ENCODE assay signal across 17 mouse cellular contexts in the genomic region with DNA sequence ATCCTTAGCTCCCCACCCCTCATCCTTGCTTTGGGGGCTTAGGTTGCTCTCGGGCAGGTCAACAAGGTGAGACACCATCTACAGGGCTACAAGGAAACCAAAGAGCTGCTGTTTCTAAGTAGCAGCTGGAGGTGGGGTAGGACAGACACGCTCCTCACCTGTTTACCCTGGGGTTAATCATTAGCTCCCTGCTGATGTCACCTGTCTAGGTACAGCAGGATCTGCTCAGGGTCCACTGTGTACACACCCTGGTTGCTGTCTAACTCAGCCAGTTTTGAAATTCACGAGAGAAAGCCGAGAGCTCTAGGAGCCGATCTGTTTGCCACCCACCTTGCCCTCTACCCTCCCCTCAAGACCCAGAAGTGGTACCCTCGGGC. TPM values are rescaled to one million over a fixed set of nuclear protein-coding genes. Genes with fewer than 3 reads are reported as not detected.
A peak's percentile ranks its signal among the peaks of the same experiment; 100 is the strongest.
DNase-seq lines count a peak whose midpoint lies in the region; ATAC-seq and TF ChIP-seq lines count a peak whose summit lies in the region.
"Had no signal": no experiment of that assay in that cellular context is flagged by ENCODE, and none has a peak within 500 bp of the region (broad histone marks: within the 10 kb centered on the region; RNA-seq: fewer than 3 reads in every experiment).

No protein-coding gene starts in this region.

- ATAC-seq in intestine, embryonic 14.5 days (replicated peaks; ENCODE audit: low FRiP score, low TSS enrichment, low read depth) = peak; percentile 100
- ATAC-seq in intestine, postnatal 0 days = peak; percentile 100

- DNase-seq in intestine, embryonic 14.5 days (ENCODE audit: low spot score) = no peak
- peak; percentile 79 for DNase-seq in kidney, postnatal 14 days
- no peak for DNase-seq in right cerebral cortex, postnatal 36 days (ENCODE audit: low spot score in 2 of 2)
- no peak for DNase-seq in frontal cortex, postnatal 25 days (ENCODE audit: low spot score in 2 of 2)
- DNase-seq in layer of hippocampus, adult 9-11 months = no peak
- DNase-seq: adrenal gland, adult 8-10 months; gastrocnemius, postnatal 14 days; right cerebral cortex, adult 18-20 months; thymus, postnatal 36 days had no signal

- 70% methylated on average over 6 of the region's 6 CpGs for WGBS in intestine, embryonic 14.5 days
- WGBS in intestine, postnatal 0 days = 24% methylated on average over 6 of the region's 6 CpGs
- WGBS in small intestine, adult 2 months = 28% methylated on average over 6 of the region's 6 CpGs

- TF ChIP-seq POLR2A in small intestine, adult 2 months (IDR thresholded peaks at IDR 0.05; ENCODE audit: low read depth, low read length) = no peak

- no peak overlapping the region for H3K4me3 ChIP-seq in intestine, embryonic 14.5 days (ENCODE audit: low read depth, low read length)
- no peak overlapping the region for H3K4me3 ChIP-seq in intestine, postnatal 0 days (ENCODE audit: low read depth, low read length)
- peak overlapping the region; percentile 56 for H3K4me3 ChIP-seq in small intestine, adult 2 months (ENCODE audit: low read depth, low read length)
- H3K4me3 ChIP-seq: embryonic facial prominence, embryonic 13.5 days; forebrain, embryonic 12.5 days; heart, embryonic 13.5 days; hindbrain, embryonic 12.5 days; limb, embryonic 13.5 days; neural tube, embryonic 15.5 days had no signal

- 0 out of 2 replicates have a peak overlapping the region, but pooled peaks have one; percentile 18 for H3K4me2 ChIP-seq in intestine, embryonic 14.5 days (ENCODE audit: low read length)
- H3K4me2 ChIP-seq in intestine, postnatal 0 days (replicated peaks; ENCODE audit: low read depth) = peak overlapping the region; percentile 55
- H3K4me2 ChIP-seq: embryonic facial prominence, embryonic 13.5 days; forebrain, embryonic 12.5 days; heart, embryonic 13.5 days; hindbrain, embryonic 12.5 days; limb, embryonic 13.5 days; neural tube, embryonic 15.5 days had no signal

- no peak overlapping the region for H3K9ac ChIP-seq in intestine, embryonic 14.5 days (ENCODE audit: low read length)
- H3K9ac ChIP-seq in intestine, postnatal 0 days (ENCODE audit: low read depth, low read length) = no peak overlapping the region
- H3K9ac ChIP-seq: embryonic facial prominence, embryonic 13.5 days; forebrain, embryonic 12.5 days; heart, embryonic 13.5 days; hindbrain, embryonic 12.5 days; limb, embryonic 13.5 days; neural tube, embryonic 15.5 days had no signal

- H3K27ac ChIP-seq in intestine, embryonic 14.5 days (ENCODE audit: low read depth) = peak overlapping the region; percentile 36; the same call in 1 of the 2 replicates
- peak overlapping the region; percentile 66; the same call in 1 of the 2 replicates for H3K27ac ChIP-seq in intestine, postnatal 0 days (ENCODE audit: low read depth, low read length)
- peak overlapping the region; percentile 96 for H3K27ac ChIP-seq in small intestine, adult 2 months (ENCODE audit: insufficient read depth, low read depth, low read length)
- H3K27ac ChIP-seq: embryonic facial prominence, embryonic 13.5 days; forebrain, embryonic 12.5 days; heart, embryonic 13.5 days; hindbrain, embryonic 12.5 days; limb, embryonic 13.5 days; neural tube, embryonic 15.5 days had no signal

- H3K36me3 ChIP-seq in intestine, embryonic 14.5 days (ENCODE audit: control insufficient read depth, insufficient read depth, low read length) = no peaks in the 10 kb centered on the region
- no peaks in the 10 kb centered on the region for H3K36me3 ChIP-seq in intestine, postnatal 0 days (ENCODE audit: control insufficient read depth, insufficient read depth)
- no peaks in the 10 kb centered on the region for H3K36me3 ChIP-seq in small intestine, adult 2 months (ENCODE audit: control insufficient read depth, insufficient read depth, low read length)
- H3K36me3 ChIP-seq: embryonic facial prominence, embryonic 13.5 days; forebrain, embryonic 12.5 days; heart, embryonic 13.5 days; hindbrain, embryonic 12.5 days; limb, embryonic 13.5 days; neural tube, embryonic 15.5 days had no signal

- 0 out of 2 replicates have a peak, but pooled peaks cover 3% of the 10 kb centered on the region for H3K9me3 ChIP-seq in intestine, embryonic 14.5 days (ENCODE audit: control insufficient read depth, low read length)
- no peaks in the 10 kb centered on the region for H3K9me3 ChIP-seq in intestine, postnatal 0 days (ENCODE audit: control insufficient read depth)
- H3K9me3 ChIP-seq: embryonic facial prominence, embryonic 13.5 days; forebrain, embryonic 12.5 days; heart, embryonic 13.5 days had no signal

- 0 out of 2 replicates have a peak, but pooled peaks have one; percentile 9 for TF ChIP-seq CTCF in intestine, postnatal 0 days (IDR thresholded peaks at IDR 0.05; ENCODE audit: low read depth)
- no peak for TF ChIP-seq CTCF in small intestine, adult 2 months (IDR thresholded peaks at IDR 0.05; ENCODE audit: extremely low read depth, insufficient read length, insufficient replicate concordance, low read depth, low read length)

- H3K27me3 ChIP-seq in intestine, embryonic 14.5 days (replicated peaks; ENCODE audit: control insufficient read depth, insufficient read depth, low read length) = no peaks in the 10 kb centered on the region
- H3K27me3 ChIP-seq in intestine, postnatal 0 days (replicated peaks; ENCODE audit: control insufficient read depth, insufficient read depth, low read length) = no peaks in the 10 kb centered on the region
- H3K27me3 ChIP-seq in small intestine, adult 2 months (ENCODE audit: control insufficient read depth, insufficient read depth, low read length) = no peaks in the 10 kb centered on the region
- H3K27me3 ChIP-seq: embryonic facial prominence, embryonic 13.5 days; forebrain, embryonic 12.5 days; heart, embryonic 13.5 days; hindbrain, embryonic 12.5 days; limb, embryonic 13.5 days; neural tube, embryonic 15.5 days had no signal

- H3K4me1 ChIP-seq in intestine, embryonic 14.5 days (replicated peaks; ENCODE audit: control insufficient read depth, insufficient read depth, low read length) = no peaks in the 10 kb centered on the region
- no peaks in the 10 kb centered on the region; the same call in 1 of the 2 replicates for H3K4me1 ChIP-seq in intestine, postnatal 0 days (replicated peaks; ENCODE audit: control insufficient read depth, insufficient read depth, low read length)
- peaks cover 4% of the 10 kb centered on the region; the same call in 1 of the 2 replicates for H3K4me1 ChIP-seq in small intestine, adult 2 months (ENCODE audit: control insufficient read depth, insufficient read depth, insufficient read length, low read length)
- H3K4me1 ChIP-seq: embryonic facial prominence, embryonic 13.5 days; forebrain, embryonic 12.5 days; hindbrain, embryonic 12.5 days; limb, embryonic 13.5 days; neural tube, embryonic 15.5 days had no signal

RNA-seq across cellular contexts. Expression of a gene that starts 28.1 kb away (rescaled TPM):
- 0.13 and 0.38 TPM in 2 replicates for polyA plus RNA-seq in intestine, embryonic 14.5 days (2014; fragmentation: Nextera tagmentation; extraction: Ambion mirVana)
- 0.14 and 0.52 TPM in 2 replicates for polyA plus RNA-seq in intestine, postnatal 0 days (2015; fragmentation: Nextera tagmentation; extraction: Ambion mirVana)
- polyA plus RNA-seq in small intestine, adult 2 months (2012; rRNA removed) = 1.0 and 1.6 TPM in 2 replicates
- polyA plus RNA-seq: forebrain, embryonic 12.5 days; hindbrain, embryonic 12.5 days had no signal

Comparison
In these comparisons a context has a peak if more than half of its experiments do, and no peak if none do; other contexts are left out.
1. H3K27ac ChIP-seq: peak in every context shown above with its lines; median percentile 96 in small intestine, adult 2 months; 66 in intestine, postnatal 0 days; 36 in intestine, embryonic 14.5 days.